Mouse (Mus musculus) small intestine, adult 2 months (tissue): ENCODE measurements around the gene Fam118b. TPM values are rescaled to one million over a fixed set of nuclear protein-coding genes. Genes with fewer than 3 reads are reported as not detected.

Experiments used
- H3K27ac ChIP-seq: fragments of 200-500 bp; 2 replicates; pipeline ENCODE4 v1.5.1; 2012; ENCODE audit warnings: low read depth, low read length, control low read depth, inconsistent platforms; ENCODE audit not compliant: insufficient read depth
- H3K27me3 ChIP-seq: fragments of 200-500 bp; 2 replicates; pipeline ENCODE4 v1.6.1; 2012; ENCODE audit warnings: mild to moderate bottlenecking, moderate library complexity, low read length, inconsistent platforms; ENCODE audit not compliant: control insufficient read depth, insufficient read depth
- H3K36me3 ChIP-seq: fragments of 200-500 bp; 2 replicates; pipeline ENCODE4 v1.6.1; 2012; ENCODE audit warnings: mild to moderate bottlenecking, low read length, control low read depth, inconsistent platforms; ENCODE audit not compliant: control insufficient read depth, insufficient read depth
- H3K4me1 ChIP-seq: fragments of 200-500 bp; 2 replicates; pipeline ENCODE4 v1.6.1; 2012; ENCODE audit warnings: low read length, inconsistent platforms, mixed read lengths; ENCODE audit not compliant: control insufficient read depth, insufficient read depth, insufficient read length
- H3K4me3 ChIP-seq: fragments of 200-500 bp; 2 replicates; pipeline ENCODE4 v1.5.1; 2012; ENCODE audit warnings: low read depth, mild to moderate bottlenecking, control low read depth, inconsistent platforms, low read length, moderate library complexity
- CTCF ChIP-seq: fragments of 200-500 bp; IDR thresholded peaks from 2 replicates; pipeline ENCODE4 v1.5.1; 2012; ENCODE audit warnings: low read depth, mild to moderate bottlenecking, control low read depth, inconsistent platforms, low read length, moderate library complexity, mixed read lengths; ENCODE audit not compliant: insufficient replicate concordance, insufficient read length; ENCODE audit errors: extremely low read depth
- POLR2A ChIP-seq: fragments of 200-500 bp; IDR thresholded peaks from 2 replicates; pipeline ENCODE4 v1.6.1; 2012; ENCODE audit warnings: low read depth, mild to moderate bottlenecking, control low read depth, inconsistent platforms, low read length, moderate library complexity
- WGBS: fragments of 180-500 bp; shearing (Covaris S2); methylation state at CpG from one replicate; pipeline ENCODE4 v1.1.7; 2018; 5-methylcytosine and 5-hydroxymethylcytosine counted together
- polyA plus RNA-seq: library from polyadenylated mRNA; depleted of rRNA; stranded (reverse); fragments of >200 nt; gene quantifications from 2 replicates; pipeline ENCODE4 v1.2.3, GENCODE M21; 2012

The Fam118b gene
- polyA plus RNA-seq, 1 experiment = 17.2 TPM

DNA sequence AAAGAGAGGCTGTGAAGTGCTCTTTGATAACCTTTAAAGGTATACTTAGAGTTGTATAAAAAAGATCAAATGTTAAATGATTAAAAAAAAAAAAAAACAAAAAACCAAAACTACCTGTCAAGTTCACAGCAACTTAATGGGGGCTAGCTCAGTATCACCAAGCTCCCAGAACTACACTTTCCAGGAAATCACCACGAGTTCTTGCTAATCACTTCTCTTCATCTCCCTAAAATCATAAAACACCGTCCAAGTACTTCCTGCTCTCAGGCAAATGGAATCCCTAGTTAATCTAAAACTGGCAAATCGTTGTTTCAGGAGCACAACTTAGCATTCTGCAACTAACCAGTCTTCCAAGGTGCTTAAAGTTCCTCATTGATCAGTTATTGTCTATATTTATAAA, 3.1 kb downstream of the Fam118b start:
- no peak for TF ChIP-seq CTCF
- TF ChIP-seq POLR2A = no peak
- Histone ChIP-seq H3K36me3 (peaks cover 3% of the 10 kb centered on the region; the same call in 1 of the 2 replicates), H3K27ac (peak overlapping the region; percentile 87; the same call in 1 of the 2 replicates), H3K27me3 (no peaks in the 10 kb centered on the region), H3K4me1 (peaks cover 16% of the 10 kb centered on the region; the same call in 1 of the 2 replicates), H3K4me3 (no peak overlapping the region)
- 16% methylated on average over 3 of the region's 3 CpGs for WGBS

DNA sequence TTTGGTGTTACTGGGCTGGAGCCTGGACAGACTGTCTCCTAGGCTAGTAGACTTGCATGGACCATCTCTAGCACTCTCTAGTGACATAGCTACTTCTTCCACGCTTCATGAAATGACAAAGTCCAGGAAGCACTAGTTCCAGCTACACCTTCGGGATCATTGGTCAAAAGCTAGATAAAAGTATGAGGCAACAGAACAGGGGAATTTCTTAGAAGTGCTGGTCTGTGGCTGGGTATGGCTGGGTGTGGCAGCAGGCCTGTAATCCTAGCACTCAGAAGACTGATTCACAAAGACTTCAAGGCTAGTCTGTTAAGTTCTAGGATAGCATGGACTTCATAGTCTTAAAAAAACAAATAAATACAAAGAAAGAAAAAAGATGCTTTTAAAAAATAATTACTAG, 4.2 kb downstream of the Fam118b start:
- H3K4me1 ChIP-seq = peaks cover 21% of the 10 kb centered on the region; the same call in 1 of the 2 replicates
- TF ChIP-seq POLR2A = no peak
- TF ChIP-seq CTCF = no peak
- no peak overlapping the region for H3K4me3 ChIP-seq
- peaks cover 7% of the 10 kb centered on the region; the same call in 1 of the 2 replicates for H3K36me3 ChIP-seq
- peak overlapping the region; percentile 92 for H3K27ac ChIP-seq
- 36% methylated on average over 2 of the region's 2 CpGs for WGBS
- H3K27me3 ChIP-seq = no peaks in the 10 kb centered on the region

GRCm38 (mm10) chr9:35262418-35262817, 5.2 kb downstream of the Fam118b start:
- 20% methylated on average over 4 of the region's 4 CpGs for WGBS
- H3K27ac ChIP-seq = peak overlapping the region; percentile 74
- H3K27me3 ChIP-seq = no peaks in the 10 kb centered on the region
- H3K4me3 ChIP-seq = no peak overlapping the region
- peaks cover 7% of the 10 kb centered on the region; the same call in 1 of the 2 replicates for H3K36me3 ChIP-seq
- no peak for TF ChIP-seq CTCF
- no peak for TF ChIP-seq POLR2A
- H3K4me1 ChIP-seq = peaks cover 23% of the 10 kb centered on the region; the same call in 1 of the 2 replicates

GRCm38 (mm10) chr9:35257365-35257764, 10.2 kb downstream of the Fam118b start:
- 34% methylated on average over 7 of the region's 7 CpGs for WGBS
- TF ChIP-seq CTCF = no peak
- TF ChIP-seq POLR2A = no peak
- Histone ChIP-seq H3K27ac (peak overlapping the region; percentile 57), H3K36me3 (peaks cover 7% of the 10 kb centered on the region; the same call in 1 of the 2 replicates), H3K27me3 (no peaks in the 10 kb centered on the region), H3K4me3 (no peak overlapping the region), H3K4me1 (peaks cover 12% of the 10 kb centered on the region; the same call in 1 of the 2 replicates)

- no peak for TF ChIP-seq POLR2A
- no peak for TF ChIP-seq CTCF
- no peaks in the 10 kb centered on the region for H3K4me1 ChIP-seq
- no peak overlapping the region for H3K27ac ChIP-seq
- H3K4me3 ChIP-seq = no peak overlapping the region
- no peaks in the 10 kb centered on the region for H3K27me3 ChIP-seq
- peaks cover 3% of the 10 kb centered on the region for H3K36me3 ChIP-seq
These were observed 18.1 kb downstream of the Fam118b start for GRCm38 (mm10) chr9:35249476-35249875.

GRCm38 (mm10) chr9:35247405-35247804, 20.2 kb downstream of the Fam118b start:
- no peak overlapping the region for H3K27ac ChIP-seq
- H3K36me3 ChIP-seq = peaks cover 5% of the 10 kb centered on the region
- TF ChIP-seq CTCF (no peak), POLR2A (no peak)
- no peaks in the 10 kb centered on the region for H3K27me3 ChIP-seq
- no peak overlapping the region for H3K4me3 ChIP-seq
- no peaks in the 10 kb centered on the region for H3K4me1 ChIP-seq
- WGBS = 98% methylated on average over 2 of the region's 2 CpGs

DNA sequence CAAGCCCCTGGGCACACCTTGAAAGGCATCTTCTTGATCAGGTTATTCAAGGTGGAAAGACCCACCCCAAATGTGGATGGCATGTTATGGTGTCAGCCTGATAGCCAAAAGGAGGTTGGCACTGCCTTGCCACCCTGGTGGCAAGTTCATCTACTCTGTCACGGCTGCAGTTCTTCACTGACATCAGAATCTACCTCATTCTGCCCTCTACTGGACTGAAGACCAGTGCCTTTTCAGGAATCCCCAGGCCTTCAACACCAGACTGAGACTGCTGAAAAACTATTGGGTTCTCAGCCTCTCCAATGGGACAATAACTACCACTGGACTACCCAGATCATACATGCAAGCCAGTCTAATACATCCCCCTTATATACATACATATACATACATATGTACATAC, 27.9 kb downstream of the Fam118b start:
- peaks cover 17% of the 10 kb centered on the region for H3K36me3 ChIP-seq
- H3K27me3 ChIP-seq = no peaks in the 10 kb centered on the region
- H3K4me1 ChIP-seq = no peaks in the 10 kb centered on the region
- H3K27ac ChIP-seq = no peak overlapping the region
- TF ChIP-seq POLR2A = no peak
- 64% methylated on average over 1 of the region's 1 CpGs for WGBS
- H3K4me3 ChIP-seq = no peak overlapping the region
